Mouse (Mus musculus) E14TG2a.4 (cell line): Measurements from ENCODE around the gene Nhlrc4.

Experiments
- CTCF ChIP-seq: conservative IDR thresholded peaks from 2 replicates; pipeline ENCODE4 v1.5.1; 2014; ENCODE audit warnings: low read length
- NANOG ChIP-seq: IDR thresholded peaks from 2 replicates; pipeline ENCODE4 v1.6.1; 2014; ENCODE audit warnings: borderline replicate concordance, low read length, mixed read lengths
- POU5F1 ChIP-seq: IDR thresholded peaks from 2 replicates; pipeline ENCODE4 v1.6.1; 2014; ENCODE audit warnings: low read length, borderline replicate concordance

DNA sequence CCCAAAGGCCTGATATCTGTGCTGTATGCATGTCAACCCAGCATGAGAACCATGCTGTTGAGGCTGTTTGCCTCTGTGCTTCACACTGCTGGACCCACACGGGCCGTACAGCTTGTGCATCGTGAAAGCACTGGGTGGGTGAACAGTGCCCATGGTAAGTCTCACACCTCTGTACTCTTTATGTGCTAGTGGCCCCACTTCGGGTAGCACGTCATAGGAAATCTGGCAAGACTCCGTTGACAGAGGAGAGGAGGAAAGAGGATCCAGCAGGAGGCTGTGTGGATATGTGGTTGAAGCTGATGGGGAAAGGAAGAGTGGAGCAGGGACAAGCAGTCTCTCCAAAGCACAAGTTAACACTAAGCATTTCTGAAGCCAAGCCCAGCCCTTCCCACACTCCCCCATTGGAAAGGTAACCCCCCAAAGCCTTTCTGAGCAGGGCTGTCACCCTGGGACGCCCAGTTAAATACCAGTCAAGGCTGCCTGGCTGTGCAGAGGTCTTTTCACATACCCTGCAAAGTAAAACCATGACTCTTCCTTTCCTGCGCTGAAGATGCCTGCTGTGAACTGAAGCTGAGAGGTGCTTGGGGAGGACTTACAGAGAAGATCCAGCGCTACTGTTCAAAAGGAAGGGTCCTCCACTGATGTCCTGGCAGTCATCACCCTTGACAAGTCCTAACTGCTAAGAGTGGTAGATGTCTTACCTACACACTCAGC is 26.6 kb downstream of the Nhlrc4 start:
- TF ChIP-seq CTCF (no peak), POU5F1 (no peak), NANOG (no peak)
